Mouse (Mus musculus) inflammation-experienced regulatory T-cells, adult 6 months (primary cell): ENCODE results near the gene Zfp648. TPM values are rescaled to one million over a fixed set of nuclear protein-coding genes. Genes with fewer than 3 reads are reported as not detected.

ENCODE experiments used
- ATAC-seq: one replicate; pipeline ENCODE4 v1.8.0; 2017
- polyA plus RNA-seq, 3 experiments: library from polyadenylated mRNA; unstranded; fragments of 100-300 nt; shearing (Covaris generic); gene quantifications; one replicate each; pipeline ENCODE4 v1.2.1; 2017

The Zfp648 gene
- polyA plus RNA-seq, 3 experiments from 2014 or later: not detected

DNA sequence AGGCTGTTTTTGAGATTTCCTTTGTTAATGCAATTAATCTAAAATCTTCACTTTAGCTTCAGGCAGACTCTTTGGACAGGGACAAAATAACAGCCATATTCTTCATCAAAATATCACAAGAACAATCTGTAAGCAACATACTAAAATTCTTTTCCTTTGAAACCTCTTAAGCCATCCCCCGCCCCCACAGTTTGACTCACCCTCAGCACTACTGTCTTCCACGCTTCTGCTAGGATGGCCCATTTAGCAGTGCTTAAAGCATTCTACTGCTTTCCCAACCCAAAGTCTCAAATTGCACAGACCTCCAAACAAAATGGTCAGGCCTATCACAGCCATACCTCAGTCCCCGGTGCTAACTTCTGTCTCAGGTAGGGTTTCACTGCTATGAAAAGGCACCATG is 19.6 kb downstream of the Zfp648 start:
- no peak for ATAC-seq

GRCm38 (mm10) chr1:154223807-154224207 is 22.8 kb downstream of the Zfp648 start:
- ATAC-seq: no peak

- ATAC-seq: no peak
Measured at GRCm38 (mm10) chr1:154232594-154232993, 31.6 kb downstream of the Zfp648 start.

GRCm38 (mm10) chr1:154233033-154233432 is 32.0 kb downstream of the Zfp648 start:
- no peak for ATAC-seq

DNA sequence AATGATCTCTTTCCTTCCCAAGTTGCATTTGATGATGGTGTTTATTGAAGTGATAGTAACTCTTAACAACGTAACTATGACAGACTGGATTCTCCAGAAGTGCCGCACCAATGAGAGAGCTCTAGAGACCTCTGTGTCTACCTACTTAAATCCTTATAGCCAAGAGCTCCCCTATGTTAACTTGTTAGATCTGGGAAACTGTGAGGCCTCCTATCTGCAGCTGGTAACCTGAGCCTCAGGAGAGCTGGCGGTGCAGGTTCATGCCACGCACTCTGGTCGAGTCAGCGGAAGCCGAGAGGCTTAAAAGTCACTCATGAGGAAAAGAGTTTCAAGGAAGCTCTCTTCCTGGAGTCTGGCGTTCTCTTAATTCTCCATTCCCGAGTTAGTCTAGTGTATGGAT is 33.8 kb downstream of the Zfp648 start:
- ATAC-seq: no peak

- ATAC-seq: no peak
Measured at GRCm38 (mm10) chr1:154238876-154239275, 37.9 kb downstream of the Zfp648 start.

GRCm38 (mm10) chr1:154251186-154251585 is 50.2 kb downstream of the Zfp648 start:
- no peak for ATAC-seq

GRCm38 (mm10) chr1:154252739-154253138 is 51.8 kb downstream of the Zfp648 start:
- no peak for ATAC-seq
